Mouse (Mus musculus): Measurements from ENCODE around the gene Scrn3.

DNA sequence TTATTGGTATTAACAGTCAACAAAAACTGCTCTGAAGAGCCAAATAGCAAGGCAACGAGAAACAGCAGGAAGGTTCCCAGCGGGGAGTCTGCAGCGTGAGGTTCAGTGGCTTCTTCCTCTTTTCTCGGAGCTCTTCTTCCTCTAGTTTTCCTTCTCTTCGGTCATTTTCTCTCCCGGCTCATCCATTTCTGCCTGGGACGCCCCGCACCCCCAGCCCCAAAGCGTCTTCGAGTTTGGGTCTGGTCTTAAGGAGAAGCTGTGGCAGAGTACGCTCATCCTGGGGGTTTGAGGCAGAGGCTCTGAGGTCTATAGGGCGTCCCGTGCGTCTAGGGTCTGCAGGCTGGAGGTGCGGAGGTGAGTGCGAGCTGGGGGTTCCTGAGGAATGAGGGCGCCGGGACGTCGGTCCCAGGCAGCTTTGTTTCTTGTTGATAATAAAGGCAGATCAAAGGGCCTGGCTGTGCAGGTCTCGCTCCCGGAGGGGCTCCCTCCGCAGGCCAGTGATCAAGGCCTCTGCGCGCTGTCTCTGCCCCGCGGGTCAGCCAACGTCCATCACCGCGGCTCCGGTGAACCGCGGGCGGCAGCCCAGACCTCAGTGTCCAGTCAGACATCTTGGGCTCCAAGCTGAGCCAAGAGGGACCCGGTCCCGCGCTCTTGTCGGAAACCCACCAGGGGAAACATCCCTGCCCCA, 35.2 kb upstream of the Scrn3 start:
- TF ChIP-seq HCFC1 (IDR thresholded peaks at IDR 0.05; ENCODE audit: borderline replicate concordance, insufficient read depth, low read length) (no peak), ZC3H11A (IDR thresholded peaks at IDR 0.05; ENCODE audit: borderline replicate concordance, low read depth, low read length) (no peak)

All from ES-E14 (cell line).